Mouse (Mus musculus): Measurements from ENCODE around the gene Creb5. TPM values are rescaled to one million over a fixed set of nuclear protein-coding genes. Genes with fewer than 3 reads are reported as not detected.
A peak's percentile ranks its signal among the peaks of the same experiment; 100 is the strongest.

Creb5 gene
- polyA plus RNA-seq, 1 experiment from 2014 or later = 5.0 TPM

GRCm38 (mm10) chr6:53452240-53452639 is 165.2 kb downstream of the Creb5 start:
- ATAC-seq = no peak
- Histone ChIP-seq H3K4me1 (replicated peaks) (peaks cover 19% of the 10 kb centered on the region; the same call in 1 of the 2 replicates), H3K27me3 (replicated peaks) (no peaks in the 10 kb centered on the region), H3K4me3 (replicated peaks) (no peak overlapping the region), H3K27ac (no peak overlapping the region), H3K4me2 (replicated peaks) (no peak overlapping the region), H3K9me3 (no peaks in the 10 kb centered on the region), H3K9ac (no peak overlapping the region), H3K36me3 (no peaks in the 10 kb centered on the region)
- 33% methylated on average over 6 of the region's 6 CpGs for WGBS

- no peak for ATAC-seq
- H3K4me2 ChIP-seq (replicated peaks) = no peak overlapping the region
- 59% methylated on average over 4 of the region's 4 CpGs for WGBS
These were observed 168.4 kb downstream of the Creb5 start for GRCm38 (mm10) chr6:53455442-53455841.

GRCm38 (mm10) chr6:53456111-53456510 is 169.0 kb downstream of the Creb5 start:
- Histone ChIP-seq H3K27me3 (replicated peaks) (no peaks in the 10 kb centered on the region), H3K4me2 (replicated peaks) (no peak overlapping the region), H3K9ac (no peak overlapping the region), H3K27ac (no peak overlapping the region), H3K4me1 (replicated peaks) (peaks cover 17% of the 10 kb centered on the region; the same call in 1 of the 2 replicates), H3K4me3 (replicated peaks) (no peak overlapping the region), H3K9me3 (no peaks in the 10 kb centered on the region), H3K36me3 (no peaks in the 10 kb centered on the region)
- ATAC-seq = no peak
- WGBS = 90% methylated on average over 5 of the region's 5 CpGs

More at GRCm38 (mm10) chr6:53455442-53455841, 168.4 kb downstream of the Creb5 start:
- Histone ChIP-seq H3K36me3 (no peaks in the 10 kb centered on the region), H3K27ac (no peak overlapping the region), H3K4me3 (replicated peaks) (no peak overlapping the region), H3K9ac (no peak overlapping the region), H3K9me3 (no peaks in the 10 kb centered on the region), H3K4me1 (replicated peaks) (peaks cover 17% of the 10 kb centered on the region; the same call in 1 of the 2 replicates), H3K27me3 (replicated peaks) (no peaks in the 10 kb centered on the region)

- 83% methylated on average over 6 of the region's 6 CpGs for WGBS
- Histone ChIP-seq H3K9ac (no peak overlapping the region), H3K4me2 (replicated peaks) (no peak overlapping the region), H3K36me3 (no peaks in the 10 kb centered on the region), H3K27me3 (replicated peaks) (no peaks in the 10 kb centered on the region), H3K27ac (no peak overlapping the region), H3K4me1 (replicated peaks) (no peaks in the 10 kb centered on the region), H3K9me3 (no peaks in the 10 kb centered on the region), H3K4me3 (replicated peaks) (no peak overlapping the region)
- no peak for ATAC-seq
These were observed 173.1 kb downstream of the Creb5 start for GRCm38 (mm10) chr6:53459995-53460747.

GRCm38 (mm10) chr6:53461056-53461455 is 174.0 kb downstream of the Creb5 start:
- Histone ChIP-seq H3K9ac (no peak overlapping the region), H3K27ac (no peak overlapping the region), H3K4me2 (replicated peaks) (no peak overlapping the region), H3K4me3 (replicated peaks) (no peak overlapping the region), H3K4me1 (replicated peaks) (no peaks in the 10 kb centered on the region), H3K36me3 (no peaks in the 10 kb centered on the region), H3K9me3 (no peaks in the 10 kb centered on the region), H3K27me3 (replicated peaks) (no peaks in the 10 kb centered on the region)
- 89% methylated on average over 6 of the region's 6 CpGs for WGBS
- ATAC-seq = no peak

GRCm38 (mm10) chr6:53461775-53462770 is 175.0 kb downstream of the Creb5 start:
- Histone ChIP-seq H3K4me1 (replicated peaks) (no peaks in the 10 kb centered on the region), H3K36me3 (no peaks in the 10 kb centered on the region), H3K9ac (no peak overlapping the region), H3K4me3 (replicated peaks) (no peak overlapping the region), H3K27ac (no peak overlapping the region), H3K4me2 (replicated peaks) (no peak overlapping the region), H3K27me3 (replicated peaks) (no peaks in the 10 kb centered on the region), H3K9me3 (no peaks in the 10 kb centered on the region)
- 59% methylated on average over 12 of the region's 12 CpGs for WGBS
- no peak for ATAC-seq

- no peaks in the 10 kb centered on the region for H3K9me3 ChIP-seq
- no peaks in the 10 kb centered on the region for H3K36me3 ChIP-seq
- no peak overlapping the region for H3K27ac ChIP-seq
- H3K9ac ChIP-seq = no peak overlapping the region
- 75% methylated on average over 7 of the region's 7 CpGs for WGBS
- no peaks in the 10 kb centered on the region for H3K4me1 ChIP-seq (replicated peaks)
- H3K27me3 ChIP-seq (replicated peaks) = no peaks in the 10 kb centered on the region
- ATAC-seq = no peak
- H3K4me2 ChIP-seq (replicated peaks) = no peak overlapping the region
- H3K4me3 ChIP-seq (replicated peaks) = no peak overlapping the region
These were observed 175.7 kb downstream of the Creb5 start for GRCm38 (mm10) chr6:53462802-53463201.

- H3K27ac ChIP-seq = no peak overlapping the region
- H3K4me3 ChIP-seq (replicated peaks) = no peak overlapping the region
- H3K4me1 ChIP-seq (replicated peaks) = no peaks in the 10 kb centered on the region
- 66% methylated on average over 6 of the region's 6 CpGs for WGBS
- no peaks in the 10 kb centered on the region for H3K9me3 ChIP-seq
- no peak for ATAC-seq
- no peak overlapping the region for H3K4me2 ChIP-seq (replicated peaks)
- H3K9ac ChIP-seq = no peak overlapping the region
- no peaks in the 10 kb centered on the region for H3K27me3 ChIP-seq (replicated peaks)
- no peaks in the 10 kb centered on the region for H3K36me3 ChIP-seq
These were observed 176.3 kb downstream of the Creb5 start for GRCm38 (mm10) chr6:53463261-53463813.

GRCm38 (mm10) chr6:53469204-53469603 is 182.1 kb downstream of the Creb5 start:
- no peak overlapping the region for H3K4me2 ChIP-seq (replicated peaks)
- H3K9ac ChIP-seq = no peak overlapping the region
- H3K9me3 ChIP-seq = no peaks in the 10 kb centered on the region
- H3K27me3 ChIP-seq (replicated peaks) = no peaks in the 10 kb centered on the region
- H3K4me1 ChIP-seq (replicated peaks) = peaks cover 4% of the 10 kb centered on the region; the same call in 1 of the 2 replicates
- WGBS = 57% methylated on average over 4 of the region's 4 CpGs
- H3K36me3 ChIP-seq = no peaks in the 10 kb centered on the region
- H3K27ac ChIP-seq = no peak overlapping the region
- no peak overlapping the region for H3K4me3 ChIP-seq (replicated peaks)
- no peak for ATAC-seq

- WGBS = 74% methylated on average over 2 of the region's 2 CpGs
- no peaks in the 10 kb centered on the region for H3K27me3 ChIP-seq (replicated peaks)
- no peak for ATAC-seq
These were observed 182.6 kb downstream of the Creb5 start for GRCm38 (mm10) chr6:53469703-53470102.

GRCm38 (mm10) chr6:53470559-53470958 is 183.5 kb downstream of the Creb5 start:
- H3K4me2 ChIP-seq (replicated peaks) = peak overlapping the region; percentile 5; the same call in 1 of the 2 replicates
- ATAC-seq = no peak
- no peaks in the 10 kb centered on the region for H3K27me3 ChIP-seq (replicated peaks)
- no peak overlapping the region for H3K9ac ChIP-seq
- H3K4me3 ChIP-seq (replicated peaks) = no peak overlapping the region
- H3K9me3 ChIP-seq = no peaks in the 10 kb centered on the region
- no peaks in the 10 kb centered on the region for H3K36me3 ChIP-seq
- WGBS = 36% methylated on average over 8 of the region's 8 CpGs
- peaks cover 4% of the 10 kb centered on the region; the same call in 1 of the 2 replicates for H3K4me1 ChIP-seq (replicated peaks)
- H3K27ac ChIP-seq = no peak overlapping the region

More at GRCm38 (mm10) chr6:53469703-53470102, 182.6 kb downstream of the Creb5 start:
- no peak overlapping the region for H3K27ac ChIP-seq
- no peaks in the 10 kb centered on the region for H3K36me3 ChIP-seq
- H3K4me2 ChIP-seq (replicated peaks) = no peak overlapping the region
- no peaks in the 10 kb centered on the region for H3K9me3 ChIP-seq
- H3K4me3 ChIP-seq (replicated peaks) = no peak overlapping the region
- no peak overlapping the region for H3K9ac ChIP-seq
- H3K4me1 ChIP-seq (replicated peaks) = peaks cover 4% of the 10 kb centered on the region; the same call in 1 of the 2 replicates
